Mouse (Mus musculus): ENCODE measurements around the gene Arl9. TPM values are rescaled to one million over a fixed set of nuclear protein-coding genes. Genes with fewer than 3 reads are reported as not detected.

The Arl9 gene
- total RNA-seq (2014; rRNA removed) (not detected in 2 replicates), polyA plus RNA-seq (2015; fragmentation: Nextera tagmentation; extraction: Ambion mirVana) (not detected in 2 replicates)

GRCm38 (mm10) chr5:77004051-77004821 is at the start of gene Arl9:
Gene Arl9, plus strand, starts transcription at chr5:77004055.
- Histone ChIP-seq H3K4me2 (ENCODE audit: low read depth, low read length) (no peak within 1 kb of the TSS), H3K4me1 (ENCODE audit: insufficient read depth, low read length) (no peaks in the 10 kb centered on the region), H3K36me3 (ENCODE audit: insufficient read depth, low read length) (no peaks in the 10 kb centered on the region), H3K9ac (replicated peaks; ENCODE audit: low read length) (no peak within 1 kb of the TSS), H3K27me3 (ENCODE audit: insufficient read depth, low read length) (no peaks in the 10 kb centered on the region), H3K4me3 (ENCODE audit: low read length) (no peak within 1 kb of the TSS), H3K27ac (no peak within 1 kb of the TSS), H3K9me3 (ENCODE audit: low read length) (no peaks in the 10 kb centered on the region)
- 96% methylated on average over 6 of the region's 6 CpGs for WGBS
- DNase-seq (ENCODE audit: low spot score) = no peak
- no peak for ATAC-seq
- no peak for TF ChIP-seq CTCF (IDR thresholded peaks at IDR 0.05; ENCODE audit: low read depth)

GRCm38 (mm10) chr5:76954271-76954900 is 49.5 kb upstream of the Arl9 start:
- 81% methylated on average over 6 of the region's 6 CpGs for WGBS
- no peak overlapping the region for H3K27ac ChIP-seq
- ATAC-seq = no peak
- no peak for TF ChIP-seq CTCF (IDR thresholded peaks at IDR 0.05; ENCODE audit: low read depth)
- no peaks in the 10 kb centered on the region for H3K9me3 ChIP-seq (ENCODE audit: low read length)
- H3K9ac ChIP-seq (replicated peaks; ENCODE audit: low read length) = no peak overlapping the region
- H3K4me3 ChIP-seq (ENCODE audit: low read length) = no peak overlapping the region
- H3K36me3 ChIP-seq (ENCODE audit: insufficient read depth, low read length) = peaks cover 28% of the 10 kb centered on the region
- 0 out of 2 replicates have a peak, but pooled peaks cover 6% of the 10 kb centered on the region for H3K4me1 ChIP-seq (ENCODE audit: insufficient read depth, low read length)
- no peak overlapping the region for H3K4me2 ChIP-seq (ENCODE audit: low read depth, low read length)
- no peaks in the 10 kb centered on the region for H3K27me3 ChIP-seq (ENCODE audit: insufficient read depth, low read length)
- no peak for DNase-seq (ENCODE audit: low spot score)

GRCm38 (mm10) chr5:76955474-76955873 is 48.4 kb upstream of the Arl9 start:
- Histone ChIP-seq H3K27me3 (ENCODE audit: insufficient read depth, low read length) (no peaks in the 10 kb centered on the region), H3K36me3 (ENCODE audit: insufficient read depth, low read length) (peaks cover 31% of the 10 kb centered on the region), H3K27ac (no peak overlapping the region), H3K4me3 (ENCODE audit: low read length) (no peak overlapping the region), H3K4me2 (ENCODE audit: low read depth, low read length) (no peak overlapping the region), H3K9ac (replicated peaks; ENCODE audit: low read length) (no peak overlapping the region), H3K4me1 (ENCODE audit: insufficient read depth, low read length) (0 out of 2 replicates have a peak, but pooled peaks cover 6% of the 10 kb centered on the region), H3K9me3 (ENCODE audit: low read length) (no peaks in the 10 kb centered on the region)
- DNase-seq (ENCODE audit: low spot score) (no peak), ATAC-seq (no peak)
- WGBS = 87% methylated on average over 4 of the region's 4 CpGs
- no peak for TF ChIP-seq CTCF (IDR thresholded peaks at IDR 0.05; ENCODE audit: low read depth)

DNA sequence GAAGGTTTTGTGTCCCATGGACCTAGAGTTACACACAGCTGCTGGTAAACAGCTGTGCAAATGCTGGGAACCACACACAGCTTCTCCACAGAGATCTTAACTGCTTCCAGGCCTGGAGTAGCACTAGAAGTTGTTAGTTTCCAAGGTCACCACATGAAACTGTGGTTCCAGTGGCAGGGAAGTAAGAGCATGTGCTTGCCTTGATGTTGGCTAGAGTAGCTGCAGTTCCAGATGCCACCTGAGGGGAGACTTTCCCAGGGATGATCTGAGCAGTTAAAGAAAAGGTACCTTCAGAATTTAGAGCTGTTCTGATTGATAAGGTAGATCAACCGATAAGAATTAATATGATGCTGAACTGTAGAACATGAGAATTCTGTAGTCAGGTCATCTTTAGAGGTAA is 45.9 kb upstream of the Arl9 start:
- H3K4me3 ChIP-seq (ENCODE audit: low read length) = no peak overlapping the region
- 98% methylated on average over 1 of the region's 1 CpGs for WGBS
- no peak overlapping the region for H3K9ac ChIP-seq (replicated peaks; ENCODE audit: low read length)
- H3K27me3 ChIP-seq (ENCODE audit: insufficient read depth, low read length) = no peaks in the 10 kb centered on the region
- TF ChIP-seq CTCF (IDR thresholded peaks at IDR 0.05; ENCODE audit: low read depth) = peak; percentile 59
- no peak overlapping the region for H3K4me2 ChIP-seq (ENCODE audit: low read depth, low read length)
- H3K27ac ChIP-seq = no peak overlapping the region
- ATAC-seq (no peak), DNase-seq (ENCODE audit: low spot score) (peak; percentile 12)
- no peaks in the 10 kb centered on the region for H3K9me3 ChIP-seq (ENCODE audit: low read length)
- peaks cover 41% of the 10 kb centered on the region for H3K36me3 ChIP-seq (ENCODE audit: insufficient read depth, low read length)
- 0 out of 2 replicates have a peak, but pooled peaks cover under 1% of the 10 kb centered on the region for H3K4me1 ChIP-seq (ENCODE audit: insufficient read depth, low read length)

- TF ChIP-seq CTCF (IDR thresholded peaks at IDR 0.05; ENCODE audit: low read depth) = no peak
- Histone ChIP-seq H3K27me3 (ENCODE audit: insufficient read depth, low read length) (no peaks in the 10 kb centered on the region), H3K9me3 (ENCODE audit: low read length) (no peaks in the 10 kb centered on the region), H3K9ac (replicated peaks; ENCODE audit: low read length) (no peak overlapping the region), H3K4me1 (ENCODE audit: insufficient read depth, low read length) (no peaks in the 10 kb centered on the region), H3K27ac (no peak overlapping the region), H3K4me3 (ENCODE audit: low read length) (no peak overlapping the region), H3K4me2 (ENCODE audit: low read depth, low read length) (no peak overlapping the region), H3K36me3 (ENCODE audit: insufficient read depth, low read length) (peaks cover 49% of the 10 kb centered on the region)
- DNase-seq (ENCODE audit: low spot score) (no peak), ATAC-seq (no peak)
- WGBS = 87% methylated on average over 5 of the region's 5 CpGs
These were observed 44.3 kb upstream of the Arl9 start for GRCm38 (mm10) chr5:76959587-76959986.

DNA sequence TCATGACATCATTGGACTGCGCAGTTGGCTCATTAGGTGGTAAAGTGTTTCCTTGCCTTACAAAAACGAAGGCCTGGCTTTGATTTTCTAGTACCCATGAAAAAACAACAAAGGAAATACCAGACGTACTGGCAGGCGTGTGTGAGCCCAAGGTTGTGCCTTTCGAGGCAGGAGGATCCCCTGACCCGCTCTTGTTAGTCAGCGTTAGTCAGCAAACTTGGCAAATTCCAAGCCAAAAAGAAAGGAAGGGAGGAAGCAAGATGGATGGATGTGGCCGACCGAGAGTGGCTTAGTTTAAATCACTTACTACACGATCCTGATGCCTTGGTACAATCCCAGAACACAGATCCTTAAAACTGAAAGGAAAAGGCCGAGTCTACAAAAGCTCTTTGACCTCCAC is 41.3 kb upstream of the Arl9 start:
- H3K9ac ChIP-seq (replicated peaks; ENCODE audit: low read length) = no peak overlapping the region
- WGBS = 84% methylated on average over 11 of the region's 11 CpGs
- H3K4me3 ChIP-seq (ENCODE audit: low read length) = no peak overlapping the region
- H3K36me3 ChIP-seq (ENCODE audit: insufficient read depth, low read length) = peaks cover 46% of the 10 kb centered on the region
- DNase-seq (ENCODE audit: low spot score) = no peak
- H3K27me3 ChIP-seq (ENCODE audit: insufficient read depth, low read length) = no peaks in the 10 kb centered on the region
- H3K4me2 ChIP-seq (ENCODE audit: low read depth, low read length) = no peak overlapping the region
- no peak for TF ChIP-seq CTCF (IDR thresholded peaks at IDR 0.05; ENCODE audit: low read depth)
- H3K9me3 ChIP-seq (ENCODE audit: low read length) = no peaks in the 10 kb centered on the region
- no peaks in the 10 kb centered on the region for H3K4me1 ChIP-seq (ENCODE audit: insufficient read depth, low read length)
- ATAC-seq = no peak
- no peak overlapping the region for H3K27ac ChIP-seq

GRCm38 (mm10) chr5:76964651-76965050 is 39.2 kb upstream of the Arl9 start:
- no peak overlapping the region for H3K4me2 ChIP-seq (ENCODE audit: low read depth, low read length)
- WGBS = 92% methylated on average over 3 of the region's 3 CpGs
- no peaks in the 10 kb centered on the region for H3K27me3 ChIP-seq (ENCODE audit: insufficient read depth, low read length)
- H3K4me1 ChIP-seq (ENCODE audit: insufficient read depth, low read length) = no peaks in the 10 kb centered on the region
- no peak overlapping the region for H3K9ac ChIP-seq (replicated peaks; ENCODE audit: low read length)
- no peaks in the 10 kb centered on the region for H3K9me3 ChIP-seq (ENCODE audit: low read length)
- no peak overlapping the region for H3K4me3 ChIP-seq (ENCODE audit: low read length)
- H3K27ac ChIP-seq = no peak overlapping the region
- H3K36me3 ChIP-seq (ENCODE audit: insufficient read depth, low read length) = peaks cover 42% of the 10 kb centered on the region
- 0 out of 2 replicates have a peak, but pooled peaks have one; percentile 11 for TF ChIP-seq CTCF (IDR thresholded peaks at IDR 0.05; ENCODE audit: low read depth)
- ATAC-seq (no peak), DNase-seq (ENCODE audit: low spot score) (no peak)
